Mouse (Mus musculus) midbrain, embryonic 12.5 days (tissue): ENCODE results near the gene Chst2. TPM values are rescaled to one million over a fixed set of nuclear protein-coding genes. Genes with fewer than 3 reads are reported as not detected.

Experiments used
- ATAC-seq: fragments of 200-750 bp; cut with Nextera tagmentation; 2 replicates; pipeline ENCODE4 v1.8.0; 2017; ENCODE audit warnings: low read depth, moderate TSS enrichment, moderate library complexity; ENCODE audit not compliant: low FRiP score
- H3K27ac ChIP-seq: fragments of 300-500 bp; sonication (generic); replicated peaks from 2 replicates; pipeline ENCODE4 v1.5.1; 2016; ENCODE audit warnings: mild to moderate bottlenecking
- H3K27me3 ChIP-seq: fragments of 300-500 bp; sonication (generic); 2 replicates; pipeline ENCODE4 v1.6.1; 2016; ENCODE audit warnings: mild to moderate bottlenecking
- H3K36me3 ChIP-seq: fragments of 300-500 bp; sonication (generic); 2 replicates; pipeline ENCODE4 v1.6.1; 2016
- H3K4me1 ChIP-seq: fragments of 300-500 bp; sonication (generic); 2 replicates; pipeline ENCODE4 v1.6.1; 2016
- H3K4me2 ChIP-seq: fragments of 300-500 bp; sonication (generic); replicated peaks from 2 replicates; pipeline ENCODE4 v1.6.1; 2016; ENCODE audit warnings: mild to moderate bottlenecking, moderate library complexity
- H3K4me3 ChIP-seq: fragments of 300-500 bp; sonication (generic); 2 replicates; pipeline ENCODE4 v1.5.1; 2016; ENCODE audit warnings: mild to moderate bottlenecking
- H3K9ac ChIP-seq: fragments of 300-500 bp; sonication (generic); replicated peaks from 2 replicates; pipeline ENCODE4 v1.6.1; 2016; ENCODE audit warnings: mild to moderate bottlenecking, moderate library complexity
- H3K9me3 ChIP-seq: fragments of 300-500 bp; sonication (generic); 2 replicates; pipeline ENCODE4 v1.6.1; 2016; ENCODE audit warnings: mild to moderate bottlenecking
- WGBS: fragments of 180-500 bp; shearing (Covaris S2); methylation state at CpG from one replicate; pipeline ENCODE4 v1.1.7; 2016; 5-methylcytosine and 5-hydroxymethylcytosine counted together
- polyA plus RNA-seq: library from polyadenylated mRNA; unstranded; fragments of >200 nt; fragmentation: Nextera tagmentation; extraction: Ambion mirVana; gene quantifications from 2 replicates; pipeline ENCODE4 v1.2.1, GENCODE M21; 2016

Gene Chst2
- polyA plus RNA-seq, 1 experiment from 2014 or later, result 7.2 TPM

DNA sequence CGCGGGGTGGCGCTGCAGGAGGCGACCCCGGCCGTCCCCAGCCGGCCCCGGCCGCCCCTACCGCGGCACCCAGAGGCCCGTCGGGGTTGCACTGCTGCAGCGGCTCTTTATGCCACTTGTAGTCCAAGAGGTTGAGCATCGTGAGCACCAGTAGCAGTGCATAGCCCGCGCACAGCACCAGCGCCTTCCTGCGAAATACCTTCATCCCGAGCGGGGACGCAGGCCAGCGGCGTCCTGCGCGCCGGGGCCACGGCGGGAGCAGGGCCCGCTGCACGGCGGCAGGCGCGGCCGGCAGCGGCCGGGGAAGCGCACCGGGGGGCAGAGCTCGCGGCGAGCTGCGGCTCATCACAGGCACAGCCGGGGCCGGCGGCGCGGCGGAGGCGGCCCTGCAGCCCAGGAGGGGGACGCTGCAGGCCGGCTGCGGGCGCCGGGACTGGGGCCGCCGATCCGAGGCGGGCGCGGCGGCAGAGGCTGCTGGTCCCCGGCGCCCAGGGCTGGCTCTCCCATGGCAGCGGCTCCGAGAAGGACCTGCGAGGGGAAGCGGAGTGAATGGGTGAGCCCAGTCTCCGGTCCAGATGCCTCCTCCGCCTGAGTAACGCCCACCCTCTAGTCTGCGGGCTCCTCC is 464 bp downstream of the Chst2 start:
- WGBS, result under 1% methylated on average over 72 of the region's 72 CpGs
- Histone ChIP-seq H3K9ac (peak overlapping the region; percentile 83), H3K27ac (peak overlapping the region; percentile 81)

DNA sequence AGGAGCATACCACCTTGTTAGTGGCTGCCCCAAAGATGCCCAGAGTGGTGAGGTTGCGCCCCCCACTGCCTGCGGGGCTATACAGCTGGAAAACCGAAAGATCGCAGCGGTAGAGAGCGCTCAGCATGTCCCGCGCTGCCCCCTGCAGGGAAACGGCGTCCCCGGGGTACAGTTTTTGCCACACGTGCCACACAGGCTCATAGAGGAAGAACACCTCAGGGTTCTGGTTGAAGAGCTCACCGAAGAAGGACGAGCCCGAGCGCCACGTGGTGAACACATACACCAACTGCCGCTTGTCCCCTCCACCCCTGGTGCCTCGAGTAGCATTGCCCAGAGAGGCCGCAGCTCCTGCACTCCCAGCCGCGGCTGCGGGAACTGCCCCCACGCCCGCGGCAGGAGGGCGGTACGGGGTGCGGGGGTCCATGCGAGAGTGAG is 994 bp downstream of the Chst2 start:
- H3K4me2 ChIP-seq, result peak overlapping the region; percentile 92
- ATAC-seq, result peak; percentile 21
- peak overlapping the region; percentile 82 for H3K4me3 ChIP-seq
- no peaks in the 10 kb centered on the region for H3K36me3 ChIP-seq
- WGBS, result 2% methylated on average over 30 of the region's 30 CpGs
- peak overlapping the region; percentile 83 for H3K9ac ChIP-seq
- no peaks in the 10 kb centered on the region for H3K9me3 ChIP-seq
- H3K27ac ChIP-seq, result peak overlapping the region; percentile 81; the same call in 1 of the 2 replicates
- peaks cover 18% of the 10 kb centered on the region for H3K4me1 ChIP-seq
- peaks cover 14% of the 10 kb centered on the region for H3K27me3 ChIP-seq

More for the DNA sequence above, 464 bp downstream of the Chst2 start:
- H3K4me2 ChIP-seq, result peak overlapping the region; percentile 92
- peaks cover 14% of the 10 kb centered on the region for H3K27me3 ChIP-seq
- no peaks in the 10 kb centered on the region for H3K36me3 ChIP-seq
- H3K4me3 ChIP-seq, result peak overlapping the region; percentile 82
- no peaks in the 10 kb centered on the region for H3K9me3 ChIP-seq
- peak; percentile 39 for ATAC-seq
- peaks cover 18% of the 10 kb centered on the region for H3K4me1 ChIP-seq

DNA sequence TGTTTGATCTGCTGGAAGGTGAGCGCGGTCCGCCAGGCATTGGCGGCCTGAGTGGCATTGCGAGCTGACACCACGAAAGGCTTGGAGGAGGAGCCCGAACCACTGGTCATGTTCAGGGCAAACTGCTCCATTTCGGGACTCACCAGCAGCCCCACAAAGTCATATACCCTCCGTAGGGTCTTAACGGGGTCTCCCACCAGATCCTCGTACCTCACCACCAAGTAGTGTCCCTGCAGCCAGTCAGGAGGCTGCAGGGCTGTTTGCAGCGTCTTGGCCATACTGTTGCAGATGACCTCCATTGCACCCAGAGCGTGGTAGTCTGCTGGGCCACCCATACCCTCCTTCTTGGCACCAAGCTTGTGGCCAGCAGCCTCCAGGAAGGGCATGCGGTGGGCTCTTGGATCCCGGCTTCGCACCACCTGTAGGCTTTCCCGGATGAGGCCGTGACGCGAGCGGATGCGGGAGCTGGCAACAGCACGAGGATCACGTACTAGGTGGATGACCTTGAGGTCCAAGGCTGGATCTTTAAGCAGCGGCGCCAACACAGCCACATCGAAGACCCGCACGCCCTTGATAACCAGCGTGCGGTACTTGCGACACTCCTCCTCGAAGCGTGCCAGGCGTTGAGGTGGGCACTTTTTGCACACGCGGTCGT is 1.6 kb downstream of the Chst2 start:
- Histone ChIP-seq H3K4me3 (peak overlapping the region; percentile 82), H3K4me2 (peak overlapping the region; percentile 92), H3K36me3 (no peaks in the 10 kb centered on the region), H3K4me1 (peaks cover 18% of the 10 kb centered on the region), H3K9ac (no peak overlapping the region), H3K27ac (no peak overlapping the region), H3K9me3 (no peaks in the 10 kb centered on the region), H3K27me3 (peaks cover 14% of the 10 kb centered on the region)
- no peak for ATAC-seq
- WGBS, result 70% methylated on average over 38 of the region's 38 CpGs

DNA sequence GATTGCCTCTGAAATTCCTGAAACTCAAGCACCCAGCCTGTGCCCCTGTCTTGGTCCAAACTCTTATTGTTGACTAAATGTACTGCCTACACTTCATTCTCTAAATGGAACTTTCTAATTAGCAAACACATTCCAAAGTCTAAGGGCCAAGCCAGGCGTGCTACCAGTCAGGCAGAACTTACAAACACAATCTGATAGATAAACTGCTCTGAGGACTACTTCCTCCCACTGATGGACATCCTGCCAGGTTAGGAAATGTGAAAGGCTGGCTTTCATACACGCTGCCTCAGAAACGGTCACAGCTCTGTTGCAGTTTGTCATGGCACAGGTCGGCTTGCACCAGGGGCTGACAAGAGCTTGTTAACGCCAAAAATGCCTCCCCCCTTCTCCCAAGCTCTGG is 4.8 kb downstream of the Chst2 start:
- Histone ChIP-seq H3K36me3 (no peaks in the 10 kb centered on the region), H3K4me2 (no peak overlapping the region), H3K27ac (no peak overlapping the region), H3K4me1 (peaks cover 11% of the 10 kb centered on the region), H3K9me3 (no peaks in the 10 kb centered on the region), H3K9ac (no peak overlapping the region), H3K27me3 (peaks cover 8% of the 10 kb centered on the region), H3K4me3 (no peak overlapping the region)
- WGBS, result 56% methylated on average over 5 of the region's 5 CpGs
- no peak for ATAC-seq

DNA sequence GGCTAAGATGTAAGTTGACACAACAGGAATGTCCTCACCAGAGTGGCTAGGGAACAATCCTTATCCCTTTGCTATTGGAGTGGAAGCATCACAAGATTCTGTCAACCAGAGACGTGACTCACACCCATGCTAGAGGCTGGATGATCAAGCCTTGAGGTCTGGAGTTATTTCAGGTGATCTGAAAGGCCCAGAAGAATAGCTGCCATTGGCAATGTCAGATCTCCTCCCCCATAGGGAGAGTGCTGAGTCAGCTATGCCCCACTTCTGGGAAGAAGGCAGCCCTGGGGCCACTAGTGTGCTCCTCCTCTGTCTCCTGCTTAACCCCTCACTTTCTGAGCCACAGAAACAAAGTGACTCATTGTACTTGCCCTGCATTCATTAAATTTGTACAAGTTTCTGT is 14.5 kb downstream of the Chst2 start:
- H3K27me3 ChIP-seq, result no peaks in the 10 kb centered on the region
- no peak for ATAC-seq

DNA sequence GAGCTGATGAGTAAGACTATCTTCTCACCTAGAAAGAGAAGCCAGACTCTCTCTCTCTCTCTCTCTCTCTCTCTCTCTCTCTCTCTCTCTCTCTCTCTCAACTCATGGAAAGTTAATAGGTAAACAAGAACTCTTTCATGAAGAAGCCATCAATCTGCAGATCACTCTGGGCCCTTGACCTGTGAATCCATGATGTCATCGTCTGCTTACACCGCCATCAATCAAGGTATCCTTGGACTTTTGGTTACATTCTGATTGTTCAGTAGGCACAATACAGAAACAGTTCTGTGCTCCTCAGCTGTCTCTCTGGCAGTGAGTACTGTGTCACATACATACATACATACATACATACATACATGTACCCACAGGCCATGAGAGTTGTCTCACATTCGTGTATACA is 16.6 kb downstream of the Chst2 start:
- ATAC-seq, result no peak
- Histone ChIP-seq H3K4me2 (no peak overlapping the region), H3K36me3 (no peaks in the 10 kb centered on the region), H3K27me3 (no peaks in the 10 kb centered on the region), H3K4me3 (no peak overlapping the region), H3K27ac (no peak overlapping the region), H3K9ac (no peak overlapping the region), H3K4me1 (no peaks in the 10 kb centered on the region), H3K9me3 (no peaks in the 10 kb centered on the region)
- 97% methylated on average over 3 of the region's 3 CpGs for WGBS

More for the DNA sequence above, 14.5 kb downstream of the Chst2 start:
- Histone ChIP-seq H3K9ac (no peak overlapping the region), H3K9me3 (no peaks in the 10 kb centered on the region), H3K4me3 (no peak overlapping the region), H3K4me2 (no peak overlapping the region), H3K36me3 (no peaks in the 10 kb centered on the region), H3K27ac (no peak overlapping the region), H3K4me1 (no peaks in the 10 kb centered on the region)
- 59% methylated on average over 1 of the region's 1 CpGs for WGBS

DNA sequence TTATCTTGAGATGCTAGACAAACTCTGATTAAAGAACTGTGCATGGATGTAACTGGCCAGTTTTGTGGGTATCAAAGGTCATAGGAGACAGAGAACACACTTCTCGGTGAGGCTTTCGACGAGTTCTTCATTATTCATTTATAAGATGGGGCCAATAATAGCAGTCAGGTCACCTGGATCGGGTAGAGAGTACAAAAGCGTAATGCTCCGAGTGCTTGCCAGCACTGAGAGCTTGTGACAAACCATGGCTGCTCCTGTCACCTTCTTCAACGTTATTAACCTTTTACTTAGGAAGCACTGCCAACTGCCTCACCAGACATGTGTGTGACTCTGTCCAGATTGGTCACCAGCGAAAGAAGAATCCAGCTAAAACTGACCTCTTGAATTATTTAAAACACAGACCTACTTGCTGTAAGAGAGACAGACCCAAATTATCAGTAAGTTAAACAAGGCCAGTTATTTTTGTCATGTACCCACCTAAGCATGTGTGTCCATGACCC is 18.6 kb downstream of the Chst2 start:
- Histone ChIP-seq H3K36me3 (no peaks in the 10 kb centered on the region), H3K4me3 (no peak overlapping the region), H3K27ac (no peak overlapping the region), H3K27me3 (no peaks in the 10 kb centered on the region), H3K4me2 (no peak overlapping the region), H3K4me1 (no peaks in the 10 kb centered on the region), H3K9me3 (no peaks in the 10 kb centered on the region), H3K9ac (no peak overlapping the region)
- 86% methylated on average over 8 of the region's 8 CpGs for WGBS
- no peak for ATAC-seq

DNA sequence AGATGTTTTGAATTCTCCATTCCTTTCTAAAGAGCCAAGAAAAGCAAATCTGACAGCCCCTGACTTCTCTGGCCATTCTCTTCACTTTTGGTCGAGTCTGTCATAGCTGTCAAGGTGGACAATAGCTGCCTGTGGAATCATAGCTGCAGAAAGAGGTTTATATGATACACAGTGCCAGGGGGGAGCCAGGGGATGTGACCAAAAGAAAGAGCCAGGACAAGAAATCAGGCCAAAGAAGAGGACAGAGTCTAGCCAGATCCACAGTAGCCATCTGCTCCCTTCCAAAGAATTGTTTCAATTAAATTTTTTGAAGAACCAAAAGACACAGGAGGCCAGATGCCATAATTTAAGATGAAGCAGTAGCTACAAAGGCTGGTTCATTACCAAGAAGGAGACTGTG is 30.6 kb downstream of the Chst2 start:
- Histone ChIP-seq H3K4me2 (no peak overlapping the region), H3K4me3 (no peak overlapping the region), H3K36me3 (no peaks in the 10 kb centered on the region), H3K4me1 (0 out of 2 replicates have a peak, but pooled peaks cover under 1% of the 10 kb centered on the region), H3K9ac (no peak overlapping the region), H3K27ac (no peak overlapping the region), H3K9me3 (no peaks in the 10 kb centered on the region), H3K27me3 (no peaks in the 10 kb centered on the region)
- 55% methylated on average over 1 of the region's 1 CpGs for whole genome bisulfite sequencing
- no peak for ATAC-seq

DNA sequence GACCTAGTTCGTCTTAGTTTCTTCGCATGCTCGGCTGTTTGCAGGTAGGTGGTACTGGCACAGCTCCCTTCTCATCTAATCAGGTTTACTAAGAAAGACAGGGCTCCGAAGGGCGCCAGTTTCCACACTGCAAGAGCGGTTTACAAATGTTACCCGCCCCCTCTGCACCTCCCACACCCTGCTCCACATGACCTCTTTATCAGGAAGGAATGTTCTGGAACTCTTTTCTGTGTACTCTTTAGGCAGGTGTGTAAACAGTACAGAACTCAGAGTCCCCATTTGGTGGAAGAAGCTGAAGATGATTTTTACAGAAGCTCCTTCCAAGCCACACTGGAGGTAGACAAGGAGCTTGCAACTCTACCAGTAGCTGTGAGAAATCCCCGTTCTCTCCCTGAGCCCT is 31.2 kb downstream of the Chst2 start:
- no peaks in the 10 kb centered on the region for H3K9me3 ChIP-seq
- 91% methylated on average over 8 of the region's 8 CpGs for WGBS
- H3K27me3 ChIP-seq, result no peaks in the 10 kb centered on the region
- no peak overlapping the region for H3K27ac ChIP-seq
- no peak overlapping the region for H3K4me3 ChIP-seq
- H3K36me3 ChIP-seq, result no peaks in the 10 kb centered on the region
- no peak overlapping the region for H3K4me2 ChIP-seq
- H3K4me1 ChIP-seq, result no peaks in the 10 kb centered on the region
- no peak overlapping the region for H3K9ac ChIP-seq
- no peak for ATAC-seq

DNA sequence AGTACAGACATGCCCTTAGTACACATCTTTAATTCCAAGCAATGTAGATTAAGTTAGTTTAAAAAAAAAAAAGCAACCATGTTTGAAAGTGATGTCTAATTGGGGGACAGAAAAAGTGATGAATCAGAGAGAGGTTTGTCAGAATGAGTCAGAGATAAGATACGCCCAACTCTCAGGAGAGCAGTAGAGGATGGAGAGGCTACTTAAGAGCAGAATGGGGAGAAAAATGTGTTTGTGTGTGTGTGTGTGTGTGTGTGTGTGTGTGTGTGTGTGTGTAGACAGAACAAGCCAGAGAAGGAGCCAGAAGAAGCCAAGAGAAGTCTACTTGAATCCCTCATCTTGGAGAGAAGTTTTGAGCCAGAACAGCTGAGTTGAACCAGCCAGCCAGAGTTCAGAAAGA is 32.8 kb downstream of the Chst2 start:
- no peak overlapping the region for H3K27ac ChIP-seq
- 100% methylated on average over 1 of the region's 1 CpGs for WGBS
- ATAC-seq, result no peak
- no peak overlapping the region for H3K4me2 ChIP-seq
- no peaks in the 10 kb centered on the region for H3K36me3 ChIP-seq
- no peaks in the 10 kb centered on the region for H3K4me1 ChIP-seq
- H3K27me3 ChIP-seq, result no peaks in the 10 kb centered on the region
- no peak overlapping the region for H3K4me3 ChIP-seq
- 0 out of 2 replicates have a peak, but pooled peaks cover 3% of the 10 kb centered on the region for H3K9me3 ChIP-seq
- no peak overlapping the region for H3K9ac ChIP-seq

DNA sequence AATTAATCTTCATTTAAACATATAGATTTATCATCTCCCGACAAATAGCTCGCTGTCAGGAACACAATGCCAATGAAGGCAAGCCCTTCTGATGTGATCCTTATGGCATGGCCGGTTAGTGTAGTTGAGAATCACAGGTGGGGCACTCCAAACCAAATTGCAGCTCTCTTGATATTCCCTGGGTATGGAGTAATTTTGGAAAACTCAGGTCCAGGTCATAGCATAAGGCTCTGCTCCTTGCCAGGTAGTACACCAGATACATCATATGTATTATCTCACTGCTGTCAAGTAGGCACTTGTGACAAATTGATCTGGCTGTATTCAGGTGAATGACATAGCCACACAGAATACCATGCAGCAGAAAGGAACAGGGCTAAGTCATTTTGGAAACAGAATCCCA is 40.6 kb downstream of the Chst2 start:
- 93% methylated on average over 3 of the region's 3 CpGs for WGBS
- H3K9ac ChIP-seq, result no peak overlapping the region
- H3K4me2 ChIP-seq, result no peak overlapping the region
- ATAC-seq, result no peak
- no peak overlapping the region for H3K4me3 ChIP-seq
- no peaks in the 10 kb centered on the region for H3K4me1 ChIP-seq
- H3K9me3 ChIP-seq, result 0 out of 2 replicates have a peak, but pooled peaks cover 3% of the 10 kb centered on the region
- H3K27me3 ChIP-seq, result no peaks in the 10 kb centered on the region
- no peaks in the 10 kb centered on the region for H3K36me3 ChIP-seq
- H3K27ac ChIP-seq, result no peak overlapping the region

DNA sequence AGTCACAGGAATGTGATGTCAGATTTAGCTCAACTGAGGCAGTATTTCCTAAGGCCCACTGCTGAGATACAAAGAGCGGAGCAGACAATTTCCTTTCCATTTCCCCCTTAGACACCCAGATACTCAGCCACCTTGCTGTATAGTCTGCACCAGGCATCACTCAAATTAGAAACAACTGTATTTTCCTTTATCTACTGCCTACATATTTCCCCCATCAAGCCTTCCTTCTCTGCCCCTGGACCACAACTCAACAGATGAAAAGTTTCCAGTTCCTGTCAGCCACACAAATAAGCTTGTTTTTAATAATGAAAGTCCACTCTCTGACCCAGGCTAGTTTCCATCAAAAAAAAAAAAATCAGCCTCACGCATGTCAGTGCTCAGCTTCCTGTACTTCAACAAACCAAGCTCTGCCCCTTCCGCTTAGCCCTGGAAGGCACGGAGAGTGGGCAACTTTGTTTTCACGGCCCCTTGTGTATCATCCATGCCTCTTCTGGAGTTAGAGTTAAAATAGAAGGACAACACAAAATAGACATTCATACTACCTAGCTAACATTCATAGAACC is 52.6 kb downstream of the Chst2 start:
- no peak for ATAC-seq
- Histone ChIP-seq H3K9me3 (no peaks in the 10 kb centered on the region), H3K36me3 (no peaks in the 10 kb centered on the region), H3K27me3 (no peaks in the 10 kb centered on the region), H3K4me2 (no peak overlapping the region), H3K4me3 (no peak overlapping the region), H3K9ac (no peak overlapping the region), H3K27ac (no peak overlapping the region), H3K4me1 (no peaks in the 10 kb centered on the region)
- 87% methylated on average over 5 of the region's 5 CpGs for WGBS
